Mouse (Mus musculus) heart, embryonic 10.5 days (tissue): Measurements from ENCODE around the gene Prmt1. TPM values are rescaled to one million over a fixed set of nuclear protein-coding genes. Genes with fewer than 3 reads are reported as not detected.

Experiments
- DNase-seq: peaks from one replicate; pipeline ENCODE4 v3.0.0-alpha.2; 2017; ENCODE audit warnings: low spot score
- H3K27ac ChIP-seq: fragments of 300-500 bp; sonication (generic); 2 replicates; pipeline ENCODE4 v1.5.1; 2016; ENCODE audit warnings: mild to moderate bottlenecking
- H3K27me3 ChIP-seq: fragments of 300-500 bp; sonication (generic); 2 replicates; pipeline ENCODE4 v1.6.1; 2016; ENCODE audit warnings: mild to moderate bottlenecking; ENCODE audit not compliant: poor library complexity, insufficient read depth, severe bottlenecking
- H3K36me3 ChIP-seq: fragments of 300-500 bp; sonication (generic); 2 replicates; pipeline ENCODE4 v1.6.1; 2016; ENCODE audit warnings: mild to moderate bottlenecking, moderate library complexity
- H3K4me1 ChIP-seq: fragments of 300-500 bp; sonication (generic); 2 replicates; pipeline ENCODE4 v1.6.1; 2016; ENCODE audit warnings: mild to moderate bottlenecking
- H3K4me3 ChIP-seq: fragments of 300-500 bp; sonication (generic); 2 replicates; pipeline ENCODE4 v1.5.1; 2016; ENCODE audit warnings: mild to moderate bottlenecking, moderate library complexity
- H3K9me3 ChIP-seq: fragments of 300-500 bp; sonication (generic); 2 replicates; pipeline ENCODE4 v1.6.1; 2016; ENCODE audit warnings: mild to moderate bottlenecking, moderate library complexity
- WGBS: fragments of 180-500 bp; shearing (Covaris S2); methylation state at CpG from one replicate; pipeline ENCODE4 v1.1.7; 2016; 5-methylcytosine and 5-hydroxymethylcytosine counted together
- polyA plus RNA-seq: library from polyadenylated mRNA; unstranded; fragments of >200 nt; fragmentation: Nextera tagmentation; extraction: Ambion mirVana; gene quantifications from 2 replicates; pipeline ENCODE4 v1.2.1, GENCODE M21; 2016

The Prmt1 gene
- polyA plus RNA-seq, 1 experiment from 2014 or later: 740 TPM

- peaks cover 29% of the 10 kb centered on the region for H3K4me1 ChIP-seq
- H3K27ac ChIP-seq: peak overlapping the region; percentile 65
- H3K9me3 ChIP-seq: no peaks in the 10 kb centered on the region
- H3K27me3 ChIP-seq: no peaks in the 10 kb centered on the region
- H3K36me3 ChIP-seq: peaks cover 2% of the 10 kb centered on the region; the same call in 1 of the 2 replicates
- DNase-seq: no peak
- H3K4me3 ChIP-seq: peak overlapping the region; percentile 89
- 25% methylated on average over 8 of the region's 8 CpGs for WGBS
These were observed 32.7 kb upstream of the Prmt1 start for GRCm38 (mm10) chr7:45019031-45019571.

DNA sequence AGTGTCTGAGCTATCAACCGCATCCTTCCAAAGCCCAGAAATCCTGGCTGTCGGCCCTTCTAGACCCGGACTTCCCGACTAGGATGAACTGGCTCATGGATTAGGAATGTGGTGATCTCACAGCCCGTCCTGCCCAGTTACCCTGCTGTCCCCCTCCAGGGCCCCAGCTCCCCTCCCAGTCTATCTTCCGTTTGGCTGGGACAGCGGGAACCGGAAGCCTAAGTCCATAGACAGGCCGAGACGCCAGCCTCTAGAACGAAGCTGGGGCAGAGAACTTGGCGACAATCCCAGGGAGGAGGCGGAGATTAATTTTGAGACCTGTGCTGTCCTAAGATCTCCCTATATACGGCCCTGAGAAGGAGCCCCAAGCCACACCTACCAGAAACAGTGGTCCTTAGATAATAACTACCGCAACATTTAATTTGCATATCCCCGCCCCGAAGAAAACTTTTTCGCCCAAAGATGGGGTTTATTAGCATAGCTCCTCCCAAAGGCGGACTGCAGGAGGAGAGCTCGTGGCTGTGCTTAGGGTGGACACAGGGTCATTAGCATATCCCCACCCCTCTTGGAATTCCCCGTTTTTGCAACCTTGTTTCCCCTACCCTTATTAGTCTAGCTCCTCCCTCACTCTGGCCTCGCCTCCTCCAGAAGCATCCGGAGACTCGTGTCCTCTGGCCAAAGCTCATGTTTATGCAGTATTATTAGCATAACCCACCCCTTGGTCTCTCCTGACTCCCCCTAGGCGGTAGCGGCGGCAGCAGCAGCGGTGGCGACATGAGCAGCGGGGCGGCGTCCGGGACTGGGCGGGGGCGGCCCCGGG is 31.1 kb upstream of the Prmt1 start, which contains the start of gene Rras:
TSS of gene Rras (plus strand) at position 720 of the 820 bp plus-strand sequence.
- WGBS: under 1% methylated on average over 36 of the region's 36 CpGs
- Histone ChIP-seq H3K27me3 (no peaks in the 10 kb centered on the region), H3K4me1 (peaks cover 37% of the 10 kb centered on the region), H3K27ac (peak within 1 kb of the TSS; percentile 99), H3K9me3 (no peaks in the 10 kb centered on the region), H3K4me3 (peak within 1 kb of the TSS; percentile 89), H3K36me3 (peaks cover 16% of the 10 kb centered on the region)
- DNase-seq: peak; percentile 98

GRCm38 (mm10) chr7:45016761-45017160 is 30.4 kb upstream of the Prmt1 start:
- peaks cover 23% of the 10 kb centered on the region for H3K36me3 ChIP-seq
- no peaks in the 10 kb centered on the region for H3K9me3 ChIP-seq
- peak overlapping the region; percentile 89 for H3K4me3 ChIP-seq
- no peaks in the 10 kb centered on the region for H3K27me3 ChIP-seq
- peak overlapping the region; percentile 99 for H3K27ac ChIP-seq
- WGBS: under 1% methylated on average over 4 of the region's 4 CpGs
- no peak for DNase-seq
- H3K4me1 ChIP-seq: peaks cover 37% of the 10 kb centered on the region

GRCm38 (mm10) chr7:45015957-45016612 is 29.7 kb upstream of the Prmt1 start, which contains the start of gene Scaf1:
Scaf1 (minus strand) TSS chr7:45016363.
- WGBS: under 1% methylated on average over 69 of the region's 69 CpGs
- Histone ChIP-seq H3K9me3 (no peaks in the 10 kb centered on the region), H3K4me1 (peaks cover 37% of the 10 kb centered on the region), H3K27ac (peak within 1 kb of the TSS; percentile 99), H3K4me3 (peak within 1 kb of the TSS; percentile 89), H3K36me3 (peaks cover 29% of the 10 kb centered on the region), H3K27me3 (no peaks in the 10 kb centered on the region)
- DNase-seq: peak; percentile 100

DNA sequence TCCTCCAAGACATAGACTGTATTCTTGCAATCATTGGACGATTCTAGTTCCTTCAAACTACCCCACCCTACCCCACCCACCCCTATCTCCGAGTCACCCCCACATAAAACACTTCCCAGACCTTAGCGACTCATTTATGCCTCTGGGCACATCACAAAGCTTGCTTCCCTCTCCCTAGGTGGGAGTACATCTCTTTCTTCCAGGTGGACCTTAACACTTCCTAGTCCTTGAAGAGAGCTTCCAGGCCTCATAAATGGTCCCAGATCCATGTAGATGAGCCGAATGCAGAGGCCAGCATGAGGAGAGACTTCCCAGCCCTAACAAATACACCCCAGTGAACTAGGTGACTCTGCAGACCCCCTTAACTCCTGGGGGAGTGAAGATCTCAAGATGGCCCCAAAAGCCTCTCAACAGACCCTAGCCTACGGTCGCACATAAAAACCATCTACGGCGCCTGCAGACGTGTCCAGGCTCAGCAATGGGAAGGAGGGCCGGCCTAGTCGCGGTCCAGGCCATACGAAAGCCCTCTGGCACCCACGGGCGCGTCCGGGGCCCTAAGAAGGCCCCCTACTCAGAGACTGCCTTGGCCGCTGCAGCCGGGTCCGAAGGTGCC is 29.1 kb upstream of the Prmt1 start:
- no peak for DNase-seq
- Histone ChIP-seq H3K27me3 (no peaks in the 10 kb centered on the region), H3K27ac (peak overlapping the region; percentile 99), H3K4me1 (peaks cover 37% of the 10 kb centered on the region), H3K9me3 (no peaks in the 10 kb centered on the region), H3K36me3 (peaks cover 30% of the 10 kb centered on the region), H3K4me3 (peak overlapping the region; percentile 89)
- WGBS: 1% methylated on average over 20 of the region's 20 CpGs

- no peaks in the 10 kb centered on the region for H3K9me3 ChIP-seq
- peaks cover 25% of the 10 kb centered on the region for H3K4me1 ChIP-seq
- WGBS: 91% methylated on average over 3 of the region's 3 CpGs
- no peak overlapping the region for H3K27ac ChIP-seq
- H3K4me3 ChIP-seq: peak overlapping the region; percentile 89; the same call in 1 of the 2 replicates
- DNase-seq: no peak
- H3K36me3 ChIP-seq: peaks cover 43% of the 10 kb centered on the region
- no peaks in the 10 kb centered on the region for H3K27me3 ChIP-seq
These were observed 27.7 kb upstream of the Prmt1 start for GRCm38 (mm10) chr7:45014096-45014451.

- Histone ChIP-seq H3K27me3 (no peaks in the 10 kb centered on the region), H3K9me3 (no peaks in the 10 kb centered on the region), H3K36me3 (peaks cover 49% of the 10 kb centered on the region), H3K4me3 (no peak overlapping the region), H3K27ac (no peak overlapping the region), H3K4me1 (peaks cover 19% of the 10 kb centered on the region; the same call in 1 of the 2 replicates)
- DNase-seq: no peak
- WGBS: 93% methylated on average over 16 of the region's 16 CpGs
These were observed 27.2 kb upstream of the Prmt1 start for GRCm38 (mm10) chr7:45013366-45014095.

DNA sequence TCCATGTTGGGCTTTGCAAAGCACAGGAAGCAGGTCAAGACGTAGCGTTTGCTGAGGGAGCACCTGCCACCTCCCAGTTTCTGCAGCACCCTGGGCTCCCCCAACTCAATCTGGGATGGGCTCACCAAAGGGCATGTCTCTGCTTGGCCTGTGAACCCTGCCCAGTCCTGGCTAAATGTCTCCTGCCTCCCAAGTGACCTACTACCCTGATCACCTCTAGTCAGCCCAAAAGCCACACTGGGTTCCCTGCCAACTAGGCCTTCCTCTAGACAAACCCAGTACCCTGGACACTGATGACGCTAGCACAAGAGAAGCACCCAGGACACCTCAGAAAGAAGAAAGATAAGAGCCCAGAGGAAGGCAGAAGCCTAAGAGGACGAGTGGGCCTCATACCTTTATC is 26.5 kb upstream of the Prmt1 start:
- no peaks in the 10 kb centered on the region for H3K27me3 ChIP-seq
- 74% methylated on average over 4 of the region's 4 CpGs for WGBS
- H3K36me3 ChIP-seq: peaks cover 56% of the 10 kb centered on the region
- no peak overlapping the region for H3K27ac ChIP-seq
- no peak for DNase-seq
- no peak overlapping the region for H3K4me3 ChIP-seq
- H3K4me1 ChIP-seq: peaks cover 16% of the 10 kb centered on the region; the same call in 1 of the 2 replicates
- H3K9me3 ChIP-seq: no peaks in the 10 kb centered on the region

DNA sequence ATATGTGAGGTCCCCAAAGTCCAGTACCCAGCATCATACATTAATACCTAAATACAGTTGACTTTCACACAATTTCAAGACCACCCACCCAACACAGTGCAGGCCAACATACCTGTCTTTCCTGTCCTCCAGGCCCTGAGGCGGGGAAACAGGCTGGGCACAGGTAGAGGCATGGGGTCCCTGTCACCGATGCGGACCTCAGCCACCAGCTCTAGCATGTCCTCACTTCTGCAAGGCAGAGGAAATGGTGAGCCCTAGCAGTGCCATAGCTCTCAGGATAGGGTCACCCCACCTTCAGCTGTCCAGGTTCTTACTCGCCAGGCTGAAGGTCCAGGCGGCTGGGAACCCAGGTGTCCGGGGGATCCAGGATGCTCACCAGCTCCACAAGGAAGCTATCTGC is 25.6 kb upstream of the Prmt1 start:
- Histone ChIP-seq H3K27me3 (no peaks in the 10 kb centered on the region), H3K36me3 (peaks cover 64% of the 10 kb centered on the region), H3K27ac (0 out of 2 replicates have a peak overlapping the region, but pooled peaks have one; percentile 31), H3K4me1 (peaks cover 16% of the 10 kb centered on the region; the same call in 1 of the 2 replicates), H3K4me3 (no peak overlapping the region), H3K9me3 (no peaks in the 10 kb centered on the region)
- no peak for DNase-seq
- WGBS: 93% methylated on average over 6 of the region's 6 CpGs

DNA sequence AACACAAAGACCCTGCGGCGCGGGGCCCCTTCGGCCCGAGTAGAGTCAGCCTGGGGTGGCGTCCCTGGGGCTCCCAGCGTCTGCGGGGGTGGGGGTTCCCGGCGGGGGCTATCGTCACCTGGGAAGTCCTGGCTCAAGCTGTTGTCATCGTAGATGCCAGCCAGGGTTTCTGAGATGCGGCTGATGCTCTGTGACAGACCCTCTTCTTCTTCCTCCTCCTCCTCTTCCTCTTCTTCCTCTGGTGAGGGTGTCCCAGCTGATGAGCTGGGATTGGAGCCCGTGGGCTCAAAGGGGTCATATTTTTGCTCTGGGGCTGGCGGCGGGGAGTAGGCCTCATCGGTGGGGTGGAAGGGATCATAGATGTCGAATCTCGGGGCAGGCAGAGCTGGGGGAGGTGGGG is 22.0 kb upstream of the Prmt1 start:
- Histone ChIP-seq H3K27me3 (no peaks in the 10 kb centered on the region), H3K4me1 (peaks cover 21% of the 10 kb centered on the region), H3K4me3 (no peak overlapping the region), H3K27ac (no peak overlapping the region), H3K36me3 (peaks cover 95% of the 10 kb centered on the region), H3K9me3 (no peaks in the 10 kb centered on the region)
- 92% methylated on average over 19 of the region's 19 CpGs for WGBS
- no peak for DNase-seq

DNA sequence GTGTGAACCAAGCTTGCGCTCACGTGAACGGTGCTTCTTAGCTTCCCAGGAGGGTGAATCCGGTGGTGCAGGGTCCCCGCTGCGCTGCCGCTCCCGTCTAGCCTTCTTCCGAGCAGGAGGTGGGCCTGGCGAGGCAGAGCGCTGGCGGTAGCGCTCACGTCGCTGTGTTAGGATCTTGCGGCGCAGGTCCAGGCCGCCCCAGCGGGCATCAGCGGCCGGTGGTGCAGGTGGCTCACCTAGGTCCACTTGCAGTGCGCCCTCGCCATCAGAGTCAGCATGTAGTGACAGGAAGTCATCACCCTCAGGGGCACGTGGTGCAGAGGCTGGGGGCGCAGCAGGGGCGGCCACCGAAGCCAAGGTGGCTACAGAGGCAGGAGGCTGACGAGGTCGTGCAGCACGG is 21.5 kb upstream of the Prmt1 start:
- Histone ChIP-seq H3K4me3 (no peak overlapping the region), H3K9me3 (no peaks in the 10 kb centered on the region), H3K4me1 (peaks cover 16% of the 10 kb centered on the region), H3K27ac (no peak overlapping the region), H3K36me3 (peaks cover 95% of the 10 kb centered on the region), H3K27me3 (no peaks in the 10 kb centered on the region)
- DNase-seq: no peak
- 93% methylated on average over 30 of the region's 30 CpGs for WGBS

GRCm38 (mm10) chr7:45007141-45007540 is 20.8 kb upstream of the Prmt1 start:
- Histone ChIP-seq H3K27me3 (no peaks in the 10 kb centered on the region), H3K9me3 (no peaks in the 10 kb centered on the region), H3K4me1 (peaks cover 16% of the 10 kb centered on the region), H3K4me3 (no peak overlapping the region), H3K36me3 (peaks cover 95% of the 10 kb centered on the region), H3K27ac (no peak overlapping the region)
- WGBS: 94% methylated on average over 29 of the region's 29 CpGs
- DNase-seq: no peak
